Mouse (Mus musculus) splenic B cell, adult 2 months (primary cell): ENCODE data around the gene Vmn2r29.
"Not testable (repeated sequence)": the region's sequence is repeated elsewhere in the genome, so short reads cannot be mapped to it uniquely, and the experiment has no call there.

Experiments
- DNase-seq: peaks from one replicate; pipeline ENCODE4 v3.0.0-alpha.2; 2011; ENCODE audit warnings: low read depth, low spot score
- H3K27me3 ChIP-seq: 2 replicates; pipeline ENCODE4 v1.6.1; 2012; ENCODE audit warnings: mild to moderate bottlenecking, low read length, moderate library complexity, mixed read lengths; ENCODE audit not compliant: control insufficient read depth, poor library complexity, insufficient read depth, severe bottlenecking
- H3K36me3 ChIP-seq: 2 replicates; pipeline ENCODE4 v1.6.1; 2012; ENCODE audit warnings: mild to moderate bottlenecking, low read length, moderate library complexity, mixed read lengths; ENCODE audit not compliant: control insufficient read depth, poor library complexity, insufficient read depth, severe bottlenecking

Gene Vmn2r29

GRCm38 (mm10) chr7:7247228-7247627 is at the start of gene Vmn2r29:
TSS of gene Vmn2r29 (minus strand) at chr7:7247328.
- H3K36me3 ChIP-seq, H3K27me3 ChIP-seq, DNase-seq: not testable (repeated sequence)

DNA sequence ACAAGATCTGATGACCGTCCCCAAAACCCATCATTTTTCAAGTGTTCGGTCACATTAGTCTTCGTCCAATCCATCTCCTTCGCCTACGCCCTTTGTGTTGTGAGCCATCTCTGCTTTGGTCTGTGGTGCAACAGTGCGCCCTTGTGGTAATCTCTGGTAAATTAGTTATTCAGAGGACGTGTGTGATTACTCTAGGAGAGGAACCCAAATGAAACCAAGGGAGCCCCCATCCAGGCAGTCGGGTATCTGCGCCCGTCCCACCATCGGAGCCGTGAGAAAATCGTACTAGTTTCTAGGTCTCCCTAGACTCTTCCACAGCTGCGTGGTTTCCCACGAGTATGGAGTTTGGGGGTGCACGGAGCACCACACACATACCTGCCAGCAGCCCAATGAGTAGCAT is 48.5 kb upstream of the Vmn2r29 start:
- Histone ChIP-seq H3K36me3 (peaks cover 9% of the 10 kb centered on the region; the same call in 1 of the 2 replicates), H3K27me3 (no peaks in the 10 kb centered on the region)
- peak; percentile 81 for DNase-seq

DNA sequence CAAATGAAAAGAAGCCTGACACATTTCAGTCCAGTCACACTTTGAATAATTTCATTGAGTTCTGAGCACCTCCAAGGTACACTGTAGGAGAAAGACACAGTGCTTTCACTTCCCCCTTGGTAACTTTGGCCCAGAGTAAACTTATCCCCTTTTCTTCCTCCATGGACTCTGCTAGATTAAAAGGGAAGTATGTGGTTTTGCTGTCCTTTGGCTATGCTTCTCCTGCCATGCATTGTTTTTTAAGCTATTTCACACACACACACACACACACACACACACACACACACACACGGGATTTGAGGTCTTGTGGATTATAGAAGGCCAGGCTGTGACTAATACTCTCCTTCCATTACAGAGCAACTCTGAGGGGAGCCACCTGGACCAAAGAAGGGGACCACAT is 34.3 kb upstream of the Vmn2r29 start:
- no peaks in the 10 kb centered on the region for H3K27me3 ChIP-seq
- H3K36me3 ChIP-seq, result no peaks in the 10 kb centered on the region; the same call in 1 of the 2 replicates
- peak; percentile 72 for DNase-seq

- not testable (repeated sequence) for H3K36me3 ChIP-seq, H3K27me3 ChIP-seq
- peak; percentile 74 for DNase-seq
Measured at GRCm38 (mm10) chr7:7277966-7278567, 30.9 kb upstream of the Vmn2r29 start, which contains the start of gene Gm45844. TSS of gene Gm45844 (minus strand) at chr7:7278289.

DNA sequence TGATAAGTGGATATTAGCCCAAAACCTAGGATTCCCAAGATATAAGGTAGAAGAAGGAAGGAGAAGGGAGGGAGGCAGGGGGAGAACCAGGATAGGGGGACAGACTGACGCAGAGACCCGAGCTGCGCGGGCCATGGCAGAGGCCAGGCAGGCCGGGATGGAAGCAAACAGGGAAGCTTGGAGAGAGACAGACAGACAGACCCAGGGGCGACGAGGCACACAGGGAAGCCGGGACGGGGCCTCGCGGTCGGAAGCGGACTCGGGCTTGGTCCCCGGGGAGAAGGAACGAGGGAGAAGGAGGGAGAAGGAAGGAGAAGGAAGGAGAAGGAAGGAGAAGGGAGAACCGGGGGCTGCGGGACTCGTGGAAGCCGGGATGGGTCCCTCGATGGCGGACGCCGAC is 30.4 kb upstream of the Vmn2r29 start:
- peak; percentile 55 for DNase-seq

DNA sequence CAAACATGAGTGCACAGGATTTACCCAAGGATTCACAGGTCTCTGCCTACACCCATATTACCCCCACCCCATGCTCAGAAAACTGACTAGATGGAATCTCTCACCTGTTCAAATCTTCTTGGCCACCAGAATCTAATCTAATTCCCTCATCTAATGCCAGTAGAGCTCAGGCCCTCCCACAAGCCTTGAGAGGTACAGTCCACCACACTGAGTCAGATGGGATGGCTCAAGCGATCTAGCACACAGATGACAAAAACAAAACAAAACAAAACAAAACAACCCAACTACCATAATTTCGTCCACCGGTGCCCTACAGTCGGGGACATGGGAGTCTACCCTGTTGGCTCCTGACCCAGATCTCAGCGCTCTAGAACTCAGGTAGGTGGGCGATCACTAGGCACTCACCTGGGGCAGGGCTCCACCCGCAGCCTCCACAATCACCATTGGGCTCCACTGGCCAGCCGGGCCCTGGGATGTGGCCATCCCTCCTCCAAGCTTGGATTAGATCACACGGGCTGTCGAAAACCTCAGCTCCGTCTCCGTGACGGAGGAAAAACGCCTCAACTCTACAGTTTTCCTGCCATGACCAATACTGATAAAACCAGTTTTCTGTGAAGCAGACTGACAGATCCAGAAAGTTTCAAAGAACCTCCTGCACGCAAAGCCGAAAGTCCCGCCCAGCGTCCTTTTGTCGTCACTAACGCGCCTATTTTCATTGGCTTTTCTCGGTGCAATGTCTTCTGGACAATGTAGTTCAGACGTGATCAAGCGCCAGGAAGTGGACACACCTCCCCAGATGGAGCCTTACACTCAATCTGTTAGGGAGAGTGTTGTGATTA is 37.6 kb downstream of the Vmn2r29 start, which contains the start of gene Zfp772:
Gene Zfp772 (minus strand): TSS at position 686 of the 839 bp plus-strand sequence.
- peak; percentile 70 for DNase-seq
- H3K36me3 ChIP-seq, H3K27me3 ChIP-seq: not testable (repeated sequence)

More for the DNA sequence above, 30.4 kb upstream of the Vmn2r29 start:
- not testable (repeated sequence) for H3K36me3 ChIP-seq, H3K27me3 ChIP-seq

DNA sequence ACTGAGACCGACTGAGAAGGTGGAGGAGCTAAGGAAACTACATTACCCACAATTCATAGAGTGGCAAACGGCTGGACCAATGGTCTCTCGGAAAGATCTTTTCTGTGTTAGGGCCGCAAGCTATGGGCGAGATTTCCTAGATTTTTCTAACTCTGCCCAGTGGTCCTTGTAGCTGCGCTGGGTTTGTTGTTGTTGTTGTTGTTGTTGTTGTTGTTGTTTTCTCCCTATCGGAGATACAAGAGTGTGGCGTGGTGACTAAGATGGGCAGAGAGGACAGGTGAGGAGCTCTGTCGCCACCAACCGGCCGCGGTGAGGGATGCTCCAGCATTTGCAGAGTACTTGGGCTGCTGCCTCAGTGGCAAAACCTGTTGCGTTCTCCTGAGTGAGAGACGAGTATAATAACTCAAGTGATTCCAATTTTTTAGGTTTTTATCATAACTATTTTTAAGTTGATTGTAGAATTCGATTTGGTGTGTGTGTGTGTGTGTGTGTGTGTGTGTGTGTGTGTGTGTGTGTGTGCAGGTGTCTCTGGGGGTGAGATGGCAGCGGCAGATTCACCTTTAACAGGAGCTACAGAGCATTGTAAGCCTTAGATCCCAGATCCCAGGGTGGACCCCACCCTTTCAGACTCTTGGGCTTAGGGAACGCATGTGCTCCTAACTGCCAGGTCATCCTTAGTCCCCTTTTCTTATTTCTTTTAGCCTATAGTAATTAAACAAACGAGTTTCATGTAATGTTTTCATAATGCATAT is 58.8 kb downstream of the Vmn2r29 start:
- peak; percentile 72 for DNase-seq
- Histone ChIP-seq H3K36me3 (no peaks in the 10 kb centered on the region), H3K27me3 (no peaks in the 10 kb centered on the region)

GRCm38 (mm10) chr7:7187417-7188190 is 59.5 kb downstream of the Vmn2r29 start:
- no peaks in the 10 kb centered on the region for H3K27me3 ChIP-seq
- DNase-seq, result no peak
- H3K36me3 ChIP-seq, result peaks cover 2% of the 10 kb centered on the region; the same call in 1 of the 2 replicates

DNA sequence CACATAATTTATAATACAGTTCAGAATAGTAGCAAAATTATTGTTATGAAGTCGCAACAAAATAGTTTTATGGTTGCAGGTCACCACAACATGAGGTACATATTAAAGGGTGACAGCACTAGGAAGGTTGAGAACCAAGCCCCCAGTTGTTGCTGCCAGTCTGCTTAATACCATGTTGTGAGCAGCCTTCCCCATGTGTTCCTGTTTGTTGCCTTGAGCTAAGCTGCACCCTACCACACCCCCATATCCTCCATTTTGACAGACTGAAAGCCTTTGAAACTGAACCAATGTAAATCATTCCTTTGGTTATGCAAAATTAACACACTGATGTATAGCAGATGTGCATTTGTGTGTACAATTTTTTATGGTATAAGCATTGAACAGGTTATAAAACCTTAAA is 61.2 kb downstream of the Vmn2r29 start:
- no peaks in the 10 kb centered on the region for H3K27me3 ChIP-seq
- DNase-seq, result no peak
- peaks cover 9% of the 10 kb centered on the region for H3K36me3 ChIP-seq
